Mouse (Mus musculus) Patski (cell line): ENCODE measurements around the gene Cox17. TPM values are rescaled to one million over a fixed set of nuclear protein-coding genes. Genes with fewer than 3 reads are reported as not detected.

Source experiments
- ATAC-seq: fragments of 100-300 bp; one replicate; pipeline ENCODE4 v1.8.0; 2021
- CTCF ChIA-PET: fragments of 350-600 bp; sonication (Branson Sonifier 250); formaldehyde crosslinking; loops from one replicate; lab custom pipeline; 2022; ENCODE audit warnings: inconsistent platforms; lab: Charles Lee
- POLR2A ChIA-PET: fragments of 350-600 bp; sonication (Branson Sonifier 250); formaldehyde crosslinking; loops from one replicate; lab custom pipeline; 2022; ENCODE audit warnings: antibody characterized with exemption, inconsistent platforms; lab: Charles Lee
- DNase-seq: peaks from one replicate; pipeline ENCODE4 v3.0.0-alpha.2; 2011; ENCODE audit warnings: low read depth, low spot score
- H3K27me3 ChIP-seq: fragments of 371-371 bp; one replicate; pipeline ENCODE4 v1.5.1; 2021
- CTCF ChIP-seq: fragments of 100-300 bp; IDR thresholded peaks from one replicate; pipeline ENCODE4 v1.5.1; 2021
- in situ Hi-C: fragments of 300-500 bp; cut with MboI; formaldehyde crosslinking; loops from 3 replicates; pipeline ENCODE4 v1.11.1; 2018; ENCODE audit warnings: low pct_unique_long_range_greater_than_20kb, mixed read lengths
- polyA plus RNA-seq: library from polyadenylated mRNA; unstranded; gene quantifications from one replicate; pipeline ENCODE4 v1.2.3, GENCODE M21; 2021

Cox17 gene
- polyA plus RNA-seq, 1 experiment from 2014 or later: 271 TPM

DNA sequence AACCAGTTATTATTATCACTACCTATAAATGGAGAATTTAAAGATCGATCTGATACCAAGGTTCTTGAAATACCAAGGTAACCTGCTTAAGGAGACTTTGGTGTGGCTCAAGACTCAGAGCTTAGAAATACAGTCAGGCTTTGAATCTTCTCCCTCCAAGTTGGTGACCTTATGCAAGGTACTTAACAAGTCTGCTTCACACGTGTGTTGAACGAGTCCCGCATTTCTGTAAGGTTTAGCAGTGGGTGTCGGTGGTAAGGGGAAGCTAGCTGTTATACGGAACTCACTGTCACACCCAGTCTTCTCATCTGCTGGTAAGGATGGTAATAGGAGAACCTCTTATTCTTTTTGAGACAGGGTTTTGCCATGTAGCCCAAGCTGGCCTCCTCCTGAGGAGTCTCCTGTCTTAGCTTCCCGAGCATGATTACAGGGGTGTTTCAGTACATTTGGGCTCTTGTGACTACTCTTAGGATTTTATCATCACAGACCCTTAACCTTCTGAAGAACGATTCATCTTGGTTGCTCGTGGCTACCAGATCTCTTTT, 1.5 kb downstream of the Cox17 start:
- CTCF ChIA-PET: interaction anchor here (1.0 kb wide), 1 partner anchor 18 kb away, joined by 4 read pairs; no protein-coding TSS in a partner anchor
- in situ Hi-C loops: loop anchor here (5.0 kb wide), 2 partner anchors 104 to 159 kb away; partner anchors contain the start of gene Adprh
- DNase-seq (no peak), ATAC-seq (no peak)
- POLR2A ChIA-PET: no interaction called here
- no peak for TF ChIP-seq CTCF
- no peaks in the 10 kb centered on the region for H3K27me3 ChIP-seq

DNA sequence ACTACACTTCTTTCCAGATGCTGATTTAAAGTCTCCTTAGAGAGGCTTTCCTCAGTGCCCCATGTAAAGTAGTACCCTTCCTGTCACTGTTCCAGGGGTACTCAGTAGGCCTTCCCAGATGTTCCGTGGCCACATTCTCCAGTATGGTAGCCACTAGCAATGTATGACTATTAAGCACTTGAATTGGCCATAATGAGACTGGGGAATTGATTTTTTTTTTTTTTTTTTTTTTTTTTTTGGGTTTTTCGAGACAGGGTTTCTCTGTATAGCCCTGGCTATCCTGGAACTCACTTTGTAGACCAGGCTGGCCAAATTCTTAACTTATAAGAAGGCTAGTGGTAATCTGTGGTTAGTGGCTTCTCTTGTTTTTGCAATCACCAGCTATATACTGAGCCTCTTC, 3.1 kb downstream of the Cox17 start:
- in situ Hi-C loops: loop anchor here (5.0 kb wide), 2 partner anchors 102 to 157 kb away; partner anchors contain the start of gene Adprh
- no peak for TF ChIP-seq CTCF
- no peaks in the 10 kb centered on the region for H3K27me3 ChIP-seq
- ChIA-PET CTCF (interaction anchor here (1.3 kb wide), 1 partner anchor 13 kb away, joined by 3 read pairs; the partner anchor contains the start of gene Popdc2), POLR2A (interaction anchor here (0.7 kb wide), 2 partner anchors 133 to 195 kb away, joined by 4 to 6 read pairs; no protein-coding TSS in a partner anchor)
- ATAC-seq: no peak
- DNase-seq: no peak

DNA sequence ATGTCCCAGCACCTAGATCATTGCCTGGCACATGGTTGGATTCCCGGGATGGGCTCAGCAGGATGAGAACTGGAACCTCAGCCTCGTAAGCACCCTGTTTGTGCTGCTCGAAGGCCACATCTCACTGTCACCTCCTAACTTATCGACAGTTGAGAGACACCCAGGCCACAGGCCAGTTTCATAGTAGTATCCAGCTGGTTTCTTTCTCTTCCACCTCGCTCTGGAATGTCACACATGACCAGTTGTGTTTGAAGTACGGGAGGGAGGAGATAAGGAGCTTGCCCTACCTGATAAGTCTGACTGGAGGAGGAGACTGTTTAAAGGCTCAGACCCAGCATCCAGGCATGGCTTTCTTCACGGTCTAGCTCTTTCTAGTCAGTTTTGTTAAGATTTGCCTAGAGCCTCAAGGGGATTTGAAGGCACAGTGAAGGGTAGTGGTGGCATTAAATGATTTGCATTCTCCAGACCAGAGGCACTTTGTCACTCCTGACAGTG, 3.6 kb downstream of the Cox17 start:
- DNase-seq: no peak
- H3K27me3 ChIP-seq: no peaks in the 10 kb centered on the region
- POLR2A ChIA-PET: interaction anchor here (0.6 to 0.7 kb wide), 2 partner anchors 49 to 194 kb away, joined by 4 to 5 read pairs; no protein-coding TSS in a partner anchor
- ATAC-seq: no peak
- no peak for TF ChIP-seq CTCF
- CTCF ChIA-PET: interaction anchor here (1.3 kb wide), 1 partner anchor 12 kb away, joined by 3 read pairs; the partner anchor contains the start of gene Popdc2
- in situ Hi-C loops: no loop called here

DNA sequence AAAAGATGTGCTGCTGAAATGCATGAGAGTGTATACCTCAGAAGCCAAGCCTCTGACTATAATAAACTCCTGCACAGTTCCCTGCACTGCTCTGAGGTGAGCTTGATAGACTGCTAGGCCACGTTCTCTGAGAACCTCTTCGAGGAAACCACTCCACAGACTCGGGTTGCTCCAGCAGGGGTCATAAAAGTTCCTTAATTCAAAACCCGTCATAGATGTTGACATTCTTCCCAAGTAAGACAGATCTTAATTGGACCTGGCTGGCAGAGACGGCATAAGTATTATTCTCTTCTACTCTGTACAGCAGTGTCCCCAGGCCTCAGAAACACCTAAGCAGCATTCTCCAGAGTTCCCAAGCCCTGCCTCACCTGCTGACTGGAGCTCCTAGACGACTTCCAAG, 4.1 kb downstream of the Cox17 start:
- no peaks in the 10 kb centered on the region for H3K27me3 ChIP-seq
- no peak for TF ChIP-seq CTCF
- CTCF ChIA-PET: interaction anchor here (1.3 kb wide), 1 partner anchor 11 kb away, joined by 3 read pairs; the partner anchor contains the start of gene Popdc2
- no peak for ATAC-seq
- no peak for DNase-seq
- in situ Hi-C loops: no loop called here
- POLR2A ChIA-PET: interaction anchor here (0.6 kb wide), 1 partner anchor 48 kb away, joined by 5 read pairs; no protein-coding TSS in a partner anchor

DNA sequence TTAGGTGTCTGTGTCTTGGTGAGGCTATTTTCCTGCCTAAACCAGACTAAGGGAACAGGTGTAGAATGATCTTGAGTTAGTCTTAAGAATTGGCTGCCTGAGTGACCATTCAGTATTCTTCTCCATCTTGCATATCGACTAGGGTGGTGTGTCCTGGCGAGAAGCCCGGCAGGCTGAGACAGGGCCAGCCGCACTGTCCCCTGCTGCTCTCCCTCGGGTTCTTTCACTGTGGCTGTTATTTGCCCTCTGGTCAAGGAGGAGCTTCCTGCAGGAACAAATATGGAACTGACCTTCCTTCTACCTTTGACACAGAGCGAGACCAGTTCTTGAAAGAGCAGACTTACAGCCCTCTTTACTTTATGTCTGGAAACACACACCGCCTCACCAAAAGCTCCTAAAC, 5.2 kb downstream of the Cox17 start:
- in situ Hi-C loops: no loop called here
- no peaks in the 10 kb centered on the region for H3K27me3 ChIP-seq
- no peak for ATAC-seq
- ChIA-PET CTCF (no interaction called here), POLR2A (interaction anchor here (0.7 kb wide), 1 partner anchor 488 kb away, joined by 3 read pairs; no protein-coding TSS in a partner anchor)
- TF ChIP-seq CTCF: no peak
- DNase-seq: no peak

DNA sequence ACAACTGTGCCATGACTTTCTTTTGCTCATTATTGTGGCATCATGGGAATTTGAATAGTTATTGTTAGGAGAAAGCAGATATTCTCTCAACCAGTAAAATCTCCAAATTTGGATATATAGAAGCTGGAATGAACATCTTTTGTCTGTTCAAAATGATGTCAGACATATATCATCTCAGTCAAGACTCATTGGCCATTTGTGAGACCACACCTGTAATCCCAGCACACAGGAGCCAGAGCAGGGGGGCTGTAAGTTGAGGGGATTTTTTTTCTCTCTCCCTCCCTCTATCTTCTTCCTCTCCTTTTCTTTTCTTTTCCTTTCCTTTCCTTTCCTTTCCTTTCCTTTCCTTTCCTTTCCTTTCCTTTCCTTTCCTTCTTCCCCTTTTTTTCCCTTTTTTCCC, 6.1 kb downstream of the Cox17 start:
- no peaks in the 10 kb centered on the region for H3K27me3 ChIP-seq
- ChIA-PET CTCF (no interaction called here), POLR2A (no interaction called here)
- TF ChIP-seq CTCF: no peak
- ATAC-seq (no peak), DNase-seq (no peak)
- in situ Hi-C loops: no loop called here

DNA sequence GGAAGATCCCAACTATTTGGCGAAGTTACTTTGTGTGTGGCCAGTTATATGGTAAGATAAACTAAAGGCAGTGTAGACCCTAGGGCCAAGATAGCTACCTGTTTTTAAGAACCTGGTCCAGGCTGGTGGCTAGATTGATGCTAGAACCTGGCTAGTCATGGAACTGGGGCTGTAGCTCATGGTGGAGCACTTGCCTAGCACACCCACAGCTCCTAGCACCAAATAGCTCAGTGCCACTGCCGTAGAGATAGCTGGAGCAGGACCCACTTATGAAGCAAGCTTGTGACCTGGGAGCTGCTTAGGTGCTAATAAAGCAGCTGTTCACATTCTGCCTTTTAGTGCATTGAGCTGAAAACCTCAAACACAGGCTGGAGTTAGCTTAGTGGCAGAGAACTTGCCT, 6.9 kb downstream of the Cox17 start:
- no peak for ATAC-seq

DNA sequence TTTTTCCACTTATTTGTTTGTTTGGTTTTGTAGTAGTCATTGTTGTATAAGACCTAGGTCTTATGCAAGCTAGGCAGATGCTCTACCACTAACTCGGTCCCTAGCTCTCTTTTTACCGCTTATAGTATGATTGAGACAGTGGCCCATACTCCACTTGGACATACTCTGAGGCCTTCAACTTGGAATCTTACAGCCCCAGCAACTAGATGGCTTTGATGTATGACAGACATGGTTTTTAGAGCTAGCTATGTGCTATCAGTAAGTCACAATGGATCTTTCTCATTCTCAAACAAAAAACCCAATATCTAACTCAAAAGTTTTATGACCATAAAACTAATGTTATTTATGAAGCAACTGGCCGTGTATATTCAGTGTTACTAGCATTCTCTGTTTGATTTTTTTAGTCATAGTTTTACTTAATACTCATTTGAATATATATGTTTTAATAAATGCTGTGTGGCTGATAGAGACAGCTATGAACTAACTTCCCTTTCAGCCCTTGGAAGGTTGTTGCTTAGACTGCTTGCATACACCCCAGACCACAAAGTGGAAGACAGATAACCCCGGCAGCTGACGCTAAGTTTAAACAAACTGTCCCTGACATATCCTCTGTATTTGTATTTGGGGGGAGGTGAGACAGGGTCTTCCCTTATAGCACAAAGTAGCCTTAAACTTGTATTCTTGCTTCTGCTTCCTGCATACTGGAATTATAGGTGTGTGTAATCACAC, 7.6 kb downstream of the Cox17 start:
- POLR2A ChIA-PET: interaction anchor here (1.1 kb wide), 1 partner anchor 147 kb away, joined by 3 read pairs; no protein-coding TSS in a partner anchor
- no peak for DNase-seq
- no peak for ATAC-seq
- in situ Hi-C loops: no loop called here
- no peaks in the 10 kb centered on the region for H3K27me3 ChIP-seq
- CTCF ChIA-PET: no interaction called here
- TF ChIP-seq CTCF: no peak

More for the DNA sequence above, 6.9 kb downstream of the Cox17 start:
- no peaks in the 10 kb centered on the region for H3K27me3 ChIP-seq
- in situ Hi-C loops: no loop called here
- TF ChIP-seq CTCF: no peak
- ChIA-PET POLR2A (interaction anchor here (1.1 kb wide), 1 partner anchor 148 kb away, joined by 3 read pairs; no protein-coding TSS in a partner anchor), CTCF (no interaction called here)
- DNase-seq: no peak

DNA sequence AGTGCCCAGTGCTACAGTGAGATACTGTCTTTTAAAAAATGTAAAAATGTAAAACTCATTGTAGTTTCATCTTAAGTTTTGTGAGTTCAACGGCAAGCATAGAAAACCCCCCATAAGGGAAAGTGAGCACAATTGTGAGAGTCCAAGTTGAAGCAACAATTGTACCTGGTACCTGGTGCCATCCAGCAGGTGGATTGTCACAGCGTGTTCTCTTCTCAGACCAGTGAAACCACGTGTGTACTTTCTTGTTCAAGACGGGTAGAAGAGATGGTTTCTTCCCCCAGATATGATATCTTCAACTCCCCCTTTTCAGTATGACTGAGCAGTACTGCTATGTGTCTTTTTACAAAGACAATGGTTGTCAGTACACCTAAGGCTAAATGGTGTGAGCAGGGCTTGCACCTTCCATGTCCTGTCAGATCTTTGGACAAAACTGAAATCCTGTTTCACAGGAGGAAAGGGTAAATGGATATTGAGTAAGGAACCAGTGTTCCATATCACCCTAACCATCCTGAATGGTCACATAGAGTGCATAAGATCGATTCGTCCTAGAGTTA, 11.5 kb downstream of the Cox17 start:
- ATAC-seq (no peak), DNase-seq (no peak)
- no peak for TF ChIP-seq CTCF
- POLR2A ChIA-PET: no interaction called here
- H3K27me3 ChIP-seq: no peaks in the 10 kb centered on the region
- in situ Hi-C loops: no loop called here
- CTCF ChIA-PET: no interaction called here

DNA sequence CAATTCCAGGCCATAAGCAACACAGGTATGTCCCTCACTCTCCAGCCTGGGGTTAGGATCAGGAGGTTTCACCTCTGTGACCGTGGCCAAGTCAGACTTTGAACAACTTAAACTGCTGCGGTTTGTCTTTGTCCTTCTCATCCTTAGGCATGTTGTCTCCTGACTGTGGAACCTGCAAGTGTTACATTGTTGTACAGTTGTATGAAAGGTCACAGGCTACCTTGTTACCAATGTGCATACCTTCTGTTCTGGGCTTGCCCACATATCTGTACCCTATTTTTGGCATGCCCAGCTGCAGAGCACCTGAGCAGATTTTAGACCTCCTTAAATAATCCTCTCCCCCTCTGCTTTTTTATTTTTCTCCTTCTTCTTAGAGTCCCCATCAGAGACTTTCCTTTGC, 12.4 kb downstream of the Cox17 start:
- in situ Hi-C loops: no loop called here
- DNase-seq (no peak), ATAC-seq (no peak)
- H3K27me3 ChIP-seq: no peaks in the 10 kb centered on the region
- POLR2A ChIA-PET: no interaction called here
- CTCF ChIA-PET: no interaction called here
- TF ChIP-seq CTCF: no peak
